Mouse (Mus musculus) ES-E14 (cell line): Measurements from ENCODE around the gene Gm21962. TPM values are rescaled to one million over a fixed set of nuclear protein-coding genes. Genes with fewer than 3 reads are reported as not detected.

Source experiments
- DNase-seq: peaks from one replicate; pipeline ENCODE4 v3.0.0-alpha.2; 2013; ENCODE audit warnings: low read depth, low spot score
- H3K27ac ChIP-seq: 2 replicates; pipeline ENCODE4 v1.5.1; 2012; ENCODE audit warnings: low read depth, mild to moderate bottlenecking, low read length, moderate library complexity, mixed read lengths; ENCODE audit not compliant: poor library complexity, insufficient read depth, severe bottlenecking
- H3K36me3 ChIP-seq: 2 replicates; pipeline ENCODE4 v1.6.1; 2012; ENCODE audit warnings: mild to moderate bottlenecking, low read length, moderate library complexity, mixed read lengths; ENCODE audit not compliant: control insufficient read depth, poor library complexity, insufficient read depth, severe bottlenecking
- H3K4me1 ChIP-seq, 2 experiments: fragments of 150-350 bp in 1 of 2; sonication (generic) in 1 of 2; 2 replicates each; pipeline ENCODE4 v1.6.1; 2012; ENCODE audit warnings: low read length in 2 of 2, mild to moderate bottlenecking in 1 of 2, mixed read lengths in 1 of 2; ENCODE audit not compliant: control insufficient read depth in 2 of 2, insufficient read depth in 2 of 2, poor library complexity in 1 of 2
- H3K4me3 ChIP-seq, 2 experiments: fragments of 150-350 bp in 1 of 2; sonication (generic) in 1 of 2; 2 replicates each; pipeline ENCODE4 v1.5.1; 2012; ENCODE audit warnings: low read length in 2 of 2, low read depth in 1 of 2, mild to moderate bottlenecking in 1 of 2, mixed read lengths in 1 of 2; ENCODE audit not compliant: insufficient read depth in 1 of 2, poor library complexity in 1 of 2, severe bottlenecking in 1 of 2
- H3K9ac ChIP-seq: 2 replicates; pipeline ENCODE4 v1.6.1; 2012; ENCODE audit warnings: low read depth, mild to moderate bottlenecking, low read length, mixed read lengths; ENCODE audit not compliant: poor library complexity, insufficient read depth, severe bottlenecking
- H3K9me3 ChIP-seq: fragments of 150-350 bp; sonication (generic); 2 replicates; pipeline ENCODE4 v1.6.1; 2012; ENCODE audit warnings: low read depth, mild to moderate bottlenecking, low read length; ENCODE audit not compliant: control insufficient read depth, insufficient read depth
- CHD2 ChIP-seq: IDR thresholded peaks from 2 replicates; pipeline ENCODE4 v1.6.1; 2014; ENCODE audit warnings: mild to moderate bottlenecking, low read depth, low read length, inconsistent platforms
- HCFC1 ChIP-seq: IDR thresholded peaks from 2 replicates; pipeline ENCODE4 v1.6.1; 2012; ENCODE audit warnings: low read length, inconsistent platforms, borderline replicate concordance; ENCODE audit not compliant: insufficient read depth
- MAFK ChIP-seq: IDR thresholded peaks from 2 replicates; pipeline ENCODE4 v1.6.1; 2014; ENCODE audit warnings: mild to moderate bottlenecking, low read depth, low read length, inconsistent platforms; ENCODE audit not compliant: insufficient read depth
- ZC3H11A ChIP-seq: IDR thresholded peaks from 2 replicates; pipeline ENCODE4 v1.6.1; 2012; ENCODE audit warnings: low read depth, mild to moderate bottlenecking, inconsistent platforms, low read length, borderline replicate concordance
- ZNF384 ChIP-seq: IDR thresholded peaks from 2 replicates; pipeline ENCODE4 v1.6.1; 2012; ENCODE audit warnings: low read depth, low read length, inconsistent platforms
- in situ Hi-C, 2 experiments: fragments of 600-800 bp; cut with MboI; formaldehyde crosslinking; loops; one replicate each; pipeline ENCODE4 v1.15.1; 2025; ENCODE audit warnings: low sequenced_read_pairs in 2 of 2, inconsistent platforms in 1 of 2; ENCODE audit not compliant: unreplicated experiment in 2 of 2
- total RNA-seq: library from RNA; depleted of rRNA; stranded (reverse); fragments of 300-350 nt; gene quantifications from 2 replicates; pipeline ENCODE4 v1.2.3, GENCODE M21; 2012; rRNA removed

The Gm21962 gene
- total RNA-seq, 1 experiment = 0.62 TPM

GRCm38 (mm10) chr3:137686932-137687331 lies 15.6 kb downstream of the Gm21962 start:
- no peak for TF ChIP-seq ZC3H11A
- TF ChIP-seq ZNF384 = no peak
- no peaks in the 10 kb centered on the region for H3K36me3 ChIP-seq
- in situ Hi-C loops = no loop called here
- no peaks in the 10 kb centered on the region for H3K9me3 ChIP-seq
- H3K4me1 ChIP-seq = no peaks in the 10 kb centered on the region
- no peak overlapping the region for H3K27ac ChIP-seq
- H3K4me3 ChIP-seq = no peak overlapping the region
- H3K9ac ChIP-seq = no peak overlapping the region
- DNase-seq = no peak

- Histone ChIP-seq H3K9ac (no peak overlapping the region), H3K9me3 (no peaks in the 10 kb centered on the region), H3K36me3 (no peaks in the 10 kb centered on the region), H3K4me1 (no peaks in the 10 kb centered on the region), H3K27ac (no peak overlapping the region), H3K4me3 (no peak overlapping the region)
- DNase-seq = no peak
- TF ChIP-seq ZNF384 (no peak), ZC3H11A (no peak), CHD2 (no peak), MAFK (no peak)
- in situ Hi-C loops = no loop called here
These were observed 20.2 kb downstream of the Gm21962 start for GRCm38 (mm10) chr3:137691503-137691902.

- Histone ChIP-seq H3K9me3 (no peaks in the 10 kb centered on the region), H3K36me3 (no peaks in the 10 kb centered on the region), H3K4me3 (no peak overlapping the region), H3K4me1 (no peaks in the 10 kb centered on the region), H3K9ac (no peak overlapping the region), H3K27ac (no peak overlapping the region)
- no peak for DNase-seq
- TF ChIP-seq CHD2 = no peak
- TF ChIP-seq ZNF384 = no peak
- no peak for TF ChIP-seq HCFC1
- no peak for TF ChIP-seq MAFK
- TF ChIP-seq ZC3H11A = no peak
- in situ Hi-C loops = no loop called here
These were observed 44.6 kb downstream of the Gm21962 start for GRCm38 (mm10) chr3:137715946-137716345.

- DNase-seq = no peak
- no peak overlapping the region for H3K27ac ChIP-seq
- H3K4me3 ChIP-seq = no peak overlapping the region
- no peak overlapping the region for H3K9ac ChIP-seq
- no peak for TF ChIP-seq ZNF384
- no peaks in the 10 kb centered on the region for H3K9me3 ChIP-seq
- in situ Hi-C loops = no loop called here
- H3K36me3 ChIP-seq = no peaks in the 10 kb centered on the region
- no peaks in the 10 kb centered on the region for H3K4me1 ChIP-seq
These were observed 45.3 kb downstream of the Gm21962 start for GRCm38 (mm10) chr3:137716573-137717157.

Other genes with a start within 250 kb of the Gm21962 start
- 10.4 and 11.2 TPM in 2 replicates for gene Ddit4l, start 49.9 kb upstream of the Gm21962 start, total RNA-seq
- 1,847 and 2,038 TPM in 2 replicates for gene H2afz, start 193.0 kb downstream of the Gm21962 start, total RNA-seq
- gene Dnajb14, start 196.2 kb downstream of the Gm21962 start, total RNA-seq = 4.8 and 5.1 TPM in 2 replicates
- gene Lamtor3, start 247.0 kb downstream of the Gm21962 start, total RNA-seq = 39.3 and 41.4 TPM in 2 replicates